Mouse (Mus musculus) CH12.LX (cell line): ENCODE measurements around the gene Aldoc.

Source experiments
- CTCF ChIP-seq, 2 experiments: IDR thresholded peaks in 1 of 2; conservative IDR thresholded peaks in 1 of 2; 2 replicates each; pipeline ENCODE4 v1.5.1; 2011 to 2012; ENCODE audit warnings: low read depth in 2 of 2, low read length in 2 of 2, improper control_type of control experiment in 1 of 2, inconsistent platforms in 1 of 2, mild to moderate bottlenecking in 1 of 2, moderate library complexity in 1 of 2
- MAX ChIP-seq: IDR thresholded peaks from 2 replicates; pipeline ENCODE4 v1.6.1; 2011; ENCODE audit warnings: low read length, improper control_type of control experiment
- POLR2A ChIP-seq: IDR thresholded peaks from 2 replicates; pipeline ENCODE4 v1.6.1; 2011; ENCODE audit warnings: low read depth, mild to moderate bottlenecking, improper control_type of control experiment, low read length
- POLR2AphosphoS2 ChIP-seq: IDR thresholded peaks from 2 replicates; pipeline ENCODE4 v1.6.1; 2011; ENCODE audit warnings: low read depth, low read length, improper control_type of control experiment
- TCF12 ChIP-seq: IDR thresholded peaks from 2 replicates; pipeline ENCODE4 v1.6.1; 2014; ENCODE audit warnings: low read depth, mild to moderate bottlenecking, inconsistent platforms, low read length, improper control_type of control experiment
- USF2 ChIP-seq: conservative IDR thresholded peaks from 2 replicates; pipeline ENCODE4 v1.6.1; 2011; ENCODE audit warnings: low read depth, low read length, improper control_type of control experiment

GRCm38 (mm10) chr11:78370389-78370788, 47.6 kb downstream of the Aldoc start:
- TF ChIP-seq USF2 (no peak), CTCF (conservative IDR thresholded peaks at IDR 0.05 in 1 of 2, IDR thresholded peaks at IDR 0.05 in 1 of 2; ENCODE audit: low read depth in 2 of 2, low read length in 2 of 2) (no peak), POLR2A (no peak), MAX (no peak), TCF12 (no peak), POLR2AphosphoS2 (no peak)
